Mouse (Mus musculus) stomach, postnatal 0 days (tissue): ENCODE results near the gene Rrp1b. TPM values are rescaled to one million over a fixed set of nuclear protein-coding genes. Genes with fewer than 3 reads are reported as not detected.

Experiments
- ATAC-seq: fragments of 200-750 bp; cut with Nextera tagmentation; 2 replicates; pipeline ENCODE4 v1.8.0; 2017; ENCODE audit not compliant: low FRiP score, low TSS enrichment
- DNase-seq: peaks from one replicate; pipeline ENCODE4 v3.0.0-alpha.2; 2016; ENCODE audit warnings: low spot score
- H3K27ac ChIP-seq: fragments of 300-500 bp; sonication (generic); replicated peaks from 2 replicates; pipeline ENCODE4 v1.5.1; 2014; ENCODE audit warnings: mild to moderate bottlenecking, control low read depth
- H3K27me3 ChIP-seq: fragments of 300-500 bp; sonication (generic); 2 replicates; pipeline ENCODE4 v1.6.1; 2014; ENCODE audit warnings: low read length; ENCODE audit not compliant: control insufficient read depth, insufficient read depth
- H3K36me3 ChIP-seq: fragments of 300-500 bp; sonication (generic); 2 replicates; pipeline ENCODE4 v1.6.1; 2014; ENCODE audit warnings: low read length, mixed read lengths; ENCODE audit not compliant: control insufficient read depth, insufficient read depth
- H3K4me1 ChIP-seq: fragments of 300-500 bp; sonication (generic); replicated peaks from 2 replicates; pipeline ENCODE4 v1.6.1; 2014; ENCODE audit warnings: antibody characterized with exemption; ENCODE audit not compliant: control insufficient read depth, insufficient read depth
- H3K4me2 ChIP-seq: fragments of 300-500 bp; sonication (generic); replicated peaks from 2 replicates; pipeline ENCODE4 v1.6.1; 2014; ENCODE audit warnings: low read depth, mild to moderate bottlenecking, control low read depth, moderate library complexity
- H3K4me3 ChIP-seq: fragments of 300-500 bp; sonication (generic); 2 replicates; pipeline ENCODE4 v1.5.1; 2014; ENCODE audit warnings: low read depth, low read length, control low read depth
- H3K9ac ChIP-seq: fragments of 300-500 bp; sonication (generic); 2 replicates; pipeline ENCODE4 v1.6.1; 2014; ENCODE audit warnings: mild to moderate bottlenecking, low read length, control low read depth, mixed read lengths
- H3K9me3 ChIP-seq: fragments of 300-500 bp; sonication (generic); 2 replicates; pipeline ENCODE4 v1.6.1; 2016; ENCODE audit warnings: low read length; ENCODE audit not compliant: control insufficient read depth
- CTCF ChIP-seq: IDR thresholded peaks from 2 replicates; pipeline ENCODE4 v1.5.1; 2016; ENCODE audit warnings: antibody characterized with exemption, low read depth, mild to moderate bottlenecking, moderate library complexity
- EP300 ChIP-seq: optimal IDR thresholded peaks from 2 replicates; pipeline ENCODE3; 2016; ENCODE audit warnings: antibody characterized with exemption
- WGBS: fragments of 180-500 bp; shearing (Covaris S2); extraction: QIAGEN DNeasy Blood & Tissue Kit; methylation state at CpG from one replicate; pipeline ENCODE4 v1.1.7; 2014; 5-methylcytosine and 5-hydroxymethylcytosine counted together
- polyA plus RNA-seq: library from polyadenylated mRNA; unstranded; fragments of >200 nt; fragmentation: Nextera tagmentation; extraction: Ambion mirVana; gene quantifications from 2 replicates; pipeline ENCODE4 v1.2.1, GENCODE M21; 2015

Gene Rrp1b
- polyA plus RNA-seq, 1 experiment from 2014 or later, result 18.6 TPM

DNA sequence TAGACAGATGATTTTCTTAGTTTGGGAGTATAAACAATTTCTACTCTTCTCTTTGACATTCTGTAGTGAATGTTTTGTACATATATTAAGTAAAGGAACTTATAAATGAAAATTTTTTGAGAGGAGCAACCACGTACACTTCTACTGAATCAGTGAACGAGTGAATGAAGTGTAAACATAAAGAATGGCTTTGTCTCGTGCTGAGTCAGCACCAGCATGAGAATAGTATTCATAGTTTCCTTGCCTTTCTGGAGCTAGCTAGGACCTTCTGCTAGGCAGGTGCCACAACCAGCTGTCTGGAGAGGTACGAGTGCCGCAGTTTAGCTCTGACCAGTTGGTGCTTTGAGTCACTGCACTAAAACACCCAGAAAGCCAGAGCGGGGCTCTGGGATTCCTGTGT, 14.7 kb downstream of the Rrp1b start:
- no peaks in the 10 kb centered on the region for H3K27me3 ChIP-seq
- TF ChIP-seq EP300, result no peak
- TF ChIP-seq CTCF, result no peak
- DNase-seq (no peak), ATAC-seq (no peak)
- H3K4me3 ChIP-seq, result no peak overlapping the region
- peaks cover 12% of the 10 kb centered on the region for H3K36me3 ChIP-seq
- WGBS, result 77% methylated on average over 6 of the region's 6 CpGs
- no peak overlapping the region for H3K4me2 ChIP-seq
- no peaks in the 10 kb centered on the region for H3K9me3 ChIP-seq
- no peak overlapping the region for H3K27ac ChIP-seq
- H3K4me1 ChIP-seq, result no peaks in the 10 kb centered on the region
- no peak overlapping the region for H3K9ac ChIP-seq

DNA sequence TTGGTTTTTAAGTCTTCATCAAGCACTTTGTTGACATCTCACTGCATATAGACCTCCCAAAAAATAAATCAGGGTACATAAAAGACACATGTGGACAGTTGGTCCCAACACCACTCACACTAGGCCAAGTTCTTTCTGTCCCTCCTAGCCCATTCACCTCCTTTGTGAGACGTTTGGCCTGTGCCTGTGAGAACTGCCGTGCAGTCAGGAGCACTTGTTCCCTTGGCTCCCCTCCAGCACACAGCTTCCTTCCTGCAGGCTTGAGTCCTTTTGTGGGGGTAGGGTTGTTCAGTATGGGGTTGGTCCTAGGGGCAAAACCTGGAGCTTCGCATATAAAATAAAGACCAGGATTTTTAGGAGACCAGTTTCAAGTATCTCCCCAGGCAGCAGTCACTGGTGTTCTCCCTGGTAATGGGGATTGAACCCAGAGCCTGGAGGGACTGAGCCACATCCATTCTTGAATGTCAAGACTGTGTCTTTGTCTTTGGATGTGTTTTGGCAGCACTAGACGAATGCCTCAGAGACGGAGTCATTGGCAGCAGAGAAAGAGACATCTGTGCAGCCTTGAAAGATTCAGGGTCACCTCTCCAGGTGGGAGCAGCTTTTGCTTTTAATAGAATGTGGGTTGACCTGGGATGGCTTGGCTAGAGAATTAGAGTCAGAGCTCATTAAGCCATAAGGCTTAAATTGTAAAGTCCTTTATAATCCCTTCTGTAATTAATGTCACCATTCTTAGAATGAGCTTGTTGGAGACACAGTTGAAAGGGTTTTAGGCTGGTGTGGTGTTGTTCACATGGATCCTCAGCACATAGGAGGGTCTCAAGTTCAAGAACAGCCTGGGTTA, 16.6 kb downstream of the Rrp1b start:
- Histone ChIP-seq H3K9me3 (no peaks in the 10 kb centered on the region), H3K36me3 (peaks cover 23% of the 10 kb centered on the region), H3K27ac (no peak overlapping the region), H3K27me3 (no peaks in the 10 kb centered on the region), H3K4me3 (no peak overlapping the region), H3K4me2 (no peak overlapping the region), H3K4me1 (no peaks in the 10 kb centered on the region), H3K9ac (no peak overlapping the region)
- 66% methylated on average over 5 of the region's 5 CpGs for WGBS
- no peak for TF ChIP-seq EP300
- TF ChIP-seq CTCF, result no peak
- ATAC-seq (no peak), DNase-seq (no peak)

DNA sequence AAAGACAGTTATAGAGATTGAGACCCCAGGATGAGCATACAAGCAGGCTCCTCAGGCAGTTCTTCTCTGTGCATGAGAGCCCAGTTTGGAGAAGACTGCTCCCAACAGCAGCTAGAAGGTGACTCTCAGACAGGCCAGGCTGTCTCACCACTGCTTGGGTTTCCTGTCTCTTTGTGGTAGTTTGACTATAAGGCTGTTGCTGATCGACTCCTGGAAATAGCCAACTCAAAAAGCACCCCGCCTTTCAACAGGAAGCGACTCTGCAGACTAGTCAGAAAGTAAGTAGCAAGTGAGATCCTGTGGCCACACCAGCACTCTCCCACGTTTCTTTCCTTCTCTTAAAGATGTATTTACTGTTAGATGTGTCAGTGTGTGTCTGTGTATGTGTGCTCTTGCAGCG, 17.8 kb downstream of the Rrp1b start:
- Histone ChIP-seq H3K4me2 (no peak overlapping the region), H3K4me1 (no peaks in the 10 kb centered on the region), H3K27me3 (no peaks in the 10 kb centered on the region), H3K9me3 (no peaks in the 10 kb centered on the region), H3K9ac (no peak overlapping the region), H3K4me3 (no peak overlapping the region), H3K27ac (no peak overlapping the region), H3K36me3 (peaks cover 26% of the 10 kb centered on the region)
- TF ChIP-seq EP300 (no peak), CTCF (no peak)
- WGBS, result 89% methylated on average over 5 of the region's 5 CpGs
- ATAC-seq, result no peak
- DNase-seq, result no peak

DNA sequence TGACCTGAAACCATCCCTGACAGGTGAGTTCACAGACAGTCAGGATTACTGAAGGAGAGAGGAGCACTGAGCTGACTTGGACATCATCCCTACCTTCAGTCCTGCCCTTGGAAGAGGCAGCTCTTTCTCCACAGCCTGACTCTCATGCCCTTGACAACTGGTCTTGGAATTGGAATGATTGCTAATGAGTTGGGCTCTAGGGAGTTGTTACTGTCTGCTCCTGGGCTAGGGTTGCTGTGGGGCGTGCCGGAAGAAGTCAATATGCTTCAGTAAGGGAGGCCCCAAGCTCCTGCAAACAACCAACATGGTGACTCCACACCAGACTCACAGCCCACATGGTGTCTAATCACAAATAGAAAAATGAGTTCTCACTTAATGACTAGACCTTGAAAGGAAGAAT, 21.9 kb downstream of the Rrp1b start:
- peaks cover 31% of the 10 kb centered on the region for H3K36me3 ChIP-seq
- no peak overlapping the region for H3K27ac ChIP-seq
- no peaks in the 10 kb centered on the region for H3K4me1 ChIP-seq
- H3K9ac ChIP-seq, result no peak overlapping the region
- DNase-seq (no peak), ATAC-seq (no peak)
- no peak overlapping the region for H3K4me3 ChIP-seq
- no peak overlapping the region for H3K4me2 ChIP-seq
- WGBS, result 88% methylated on average over 2 of the region's 2 CpGs
- TF ChIP-seq EP300, result no peak
- TF ChIP-seq CTCF, result no peak
- no peaks in the 10 kb centered on the region for H3K27me3 ChIP-seq
- no peaks in the 10 kb centered on the region for H3K9me3 ChIP-seq

DNA sequence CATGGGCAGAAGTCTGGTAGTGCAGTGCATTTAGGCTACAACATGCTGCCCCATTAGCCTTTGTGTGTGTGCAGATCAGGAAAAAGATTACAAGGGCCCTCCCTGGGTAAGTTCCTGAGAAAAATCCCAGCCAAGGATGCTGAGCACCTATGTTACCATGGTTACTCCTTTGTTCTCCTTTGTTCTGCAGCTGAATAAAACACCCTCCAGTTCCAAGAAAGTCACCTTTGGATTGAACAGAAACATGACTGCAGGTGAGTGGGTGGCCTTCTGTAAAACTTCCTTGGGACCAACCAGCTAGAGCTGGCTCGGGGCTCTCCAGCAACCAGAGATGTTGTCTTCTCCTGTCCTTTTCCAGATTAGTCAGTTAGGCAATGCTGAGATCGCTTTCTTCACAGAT, 23.2 kb downstream of the Rrp1b start:
- H3K9me3 ChIP-seq, result no peaks in the 10 kb centered on the region
- H3K4me1 ChIP-seq, result no peaks in the 10 kb centered on the region
- 88% methylated on average over 2 of the region's 2 CpGs for WGBS
- ATAC-seq (no peak), DNase-seq (no peak)
- no peak overlapping the region for H3K27ac ChIP-seq
- no peak for TF ChIP-seq EP300
- TF ChIP-seq CTCF, result no peak
- H3K9ac ChIP-seq, result no peak overlapping the region
- H3K4me3 ChIP-seq, result no peak overlapping the region
- H3K4me2 ChIP-seq, result no peak overlapping the region
- H3K36me3 ChIP-seq, result peaks cover 31% of the 10 kb centered on the region
- no peaks in the 10 kb centered on the region for H3K27me3 ChIP-seq

DNA sequence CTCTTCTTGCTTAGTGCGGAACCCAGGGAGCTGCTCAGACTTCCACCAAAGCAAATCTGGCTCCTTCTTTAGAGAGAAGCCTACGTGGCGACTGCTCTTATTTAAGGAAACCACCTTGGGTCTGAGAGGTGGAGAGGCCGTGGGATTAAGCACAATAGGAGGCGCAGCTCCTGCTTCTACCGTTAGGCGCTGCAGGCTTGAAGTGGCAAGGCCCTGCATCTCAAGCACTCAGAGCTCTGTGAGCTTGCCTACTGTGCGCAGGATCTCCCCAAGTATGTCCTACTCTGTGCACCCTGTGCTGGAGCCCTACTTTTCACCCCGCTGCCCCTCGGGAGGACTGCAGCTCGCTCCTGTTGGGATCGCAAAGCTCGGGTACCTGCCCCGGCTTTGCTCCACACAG, 25.3 kb downstream of the Rrp1b start:
- no peak overlapping the region for H3K9ac ChIP-seq
- H3K27ac ChIP-seq, result no peak overlapping the region
- no peaks in the 10 kb centered on the region for H3K9me3 ChIP-seq
- TF ChIP-seq CTCF (no peak), EP300 (no peak)
- H3K4me2 ChIP-seq, result no peak overlapping the region
- H3K4me3 ChIP-seq, result no peak overlapping the region
- ATAC-seq, result no peak
- 96% methylated on average over 14 of the region's 14 CpGs for WGBS
- H3K36me3 ChIP-seq, result peaks cover 28% of the 10 kb centered on the region
- DNase-seq, result no peak
- H3K4me1 ChIP-seq, result no peaks in the 10 kb centered on the region
- no peaks in the 10 kb centered on the region for H3K27me3 ChIP-seq
